10 mouse cellular contexts compared by ENCODE assay signal in genomic region chr4:100865962-100866703, GRCm38 (mm10).
DNase-seq lines count a peak whose midpoint lies in the region; ATAC-seq and TF ChIP-seq lines count a peak whose summit lies in the region.
"Had no signal": no experiment of that assay in that cellular context is flagged by ENCODE, and none has a peak within 500 bp of the region (broad histone marks: within the 10 kb centered on the region; RNA-seq: fewer than 3 reads in every experiment).

No protein-coding gene starts in this region.

- H3K9me3 ChIP-seq in hindbrain, embryonic 13.5 days: no peaks in the 10 kb centered on the region
- H3K9me3 ChIP-seq in midbrain, embryonic 13.5 days: no peaks in the 10 kb centered on the region
- H3K9me3 ChIP-seq: G1E had no signal

- H3K4me1 ChIP-seq in hindbrain, embryonic 13.5 days (replicated peaks): peaks cover 38% of the 10 kb centered on the region
- peaks cover 56% of the 10 kb centered on the region for H3K4me1 ChIP-seq in midbrain, embryonic 13.5 days (replicated peaks)

- 27% methylated on average over 12 of the region's 12 CpGs for WGBS in hindbrain, embryonic 13.5 days
- 8% methylated on average over 12 of the region's 12 CpGs for WGBS in midbrain, embryonic 13.5 days

- peak overlapping the region; percentile 21 for H3K4me2 ChIP-seq in hindbrain, embryonic 13.5 days
- H3K4me2 ChIP-seq in midbrain, embryonic 13.5 days (replicated peaks): peak overlapping the region; percentile 22

- peak overlapping the region; percentile 46 for H3K27ac ChIP-seq in hindbrain, embryonic 13.5 days
- H3K27ac ChIP-seq in midbrain, embryonic 13.5 days: peak overlapping the region; percentile 44; the same call in 1 of the 2 replicates
- H3K27ac ChIP-seq: liver, embryonic 14.5 days had no signal

- no peak for TF ChIP-seq CTCF in brain, embryonic 14.5 days (IDR thresholded peaks at IDR 0.05; ENCODE audit: borderline replicate concordance, extremely low read depth, insufficient read depth, insufficient read length)

- H3K4me3 ChIP-seq in hindbrain, embryonic 13.5 days: no peak overlapping the region
- no peak overlapping the region for H3K4me3 ChIP-seq in midbrain, embryonic 13.5 days (replicated peaks)

- TF ChIP-seq POLR2A in brain, embryonic 14.5 days (IDR thresholded peaks at IDR 0.05; ENCODE audit: borderline replicate concordance, extremely low read depth, insufficient read depth, insufficient read length, poor library complexity, severe bottlenecking): no peak

- DNase-seq in Muller cell, postnatal 12 days (ENCODE audit: inconsistent ontology term): peak; percentile 46
- DNase-seq in brain, embryonic 14.5 days (ENCODE audit: low read depth): peak; percentile 55
- DNase-seq in thymus, postnatal 10 days (ENCODE audit: low spot score in 2 of 2): no peak
- DNase-seq: cerebellum, adult 2 months had no signal

- H3K9ac ChIP-seq in hindbrain, embryonic 13.5 days: 0 out of 2 replicates have a peak overlapping the region, but pooled peaks have one; percentile 44
- no peak overlapping the region for H3K9ac ChIP-seq in midbrain, embryonic 13.5 days (replicated peaks)
- H3K9ac ChIP-seq: liver, embryonic 14.5 days had no signal

- H3K36me3 ChIP-seq in hindbrain, embryonic 13.5 days: no peaks in the 10 kb centered on the region
- 0 out of 2 replicates have a peak, but pooled peaks cover 2% of the 10 kb centered on the region for H3K36me3 ChIP-seq in midbrain, embryonic 13.5 days
- H3K36me3 ChIP-seq: G1E had no signal

- no peaks in the 10 kb centered on the region for H3K27me3 ChIP-seq in hindbrain, embryonic 13.5 days
- no peaks in the 10 kb centered on the region for H3K27me3 ChIP-seq in midbrain, embryonic 13.5 days

- ATAC-seq in hindbrain, embryonic 13.5 days (ENCODE audit: low FRiP score): no peak; the same call in 1 of the 2 replicates
- peak; percentile 51 for ATAC-seq in midbrain, embryonic 13.5 days
- ATAC-seq in inflammation-experienced regulatory T-cells, adult 6 months: no peak
- ATAC-seq in erythroblast, adult 5-6 weeks (replicated peaks; ENCODE audit: low FRiP score, poor library complexity, severe bottlenecking): no peak

Comparison
In these comparisons a context has a peak if more than half of its experiments do, and no peak if none do; other contexts are left out.
1. DNase-seq: peak in Muller cell, postnatal 12 days (single experiment) and brain, embryonic 14.5 days (single experiment); none in thymus, postnatal 10 days (0 of 2).